Mouse (Mus musculus): ENCODE data around the gene Papolg.
"Not testable (repeated sequence)": the region's sequence is repeated elsewhere in the genome, so short reads cannot be mapped to it uniquely, and the experiment has no call there.

Gene Papolg

DNA sequence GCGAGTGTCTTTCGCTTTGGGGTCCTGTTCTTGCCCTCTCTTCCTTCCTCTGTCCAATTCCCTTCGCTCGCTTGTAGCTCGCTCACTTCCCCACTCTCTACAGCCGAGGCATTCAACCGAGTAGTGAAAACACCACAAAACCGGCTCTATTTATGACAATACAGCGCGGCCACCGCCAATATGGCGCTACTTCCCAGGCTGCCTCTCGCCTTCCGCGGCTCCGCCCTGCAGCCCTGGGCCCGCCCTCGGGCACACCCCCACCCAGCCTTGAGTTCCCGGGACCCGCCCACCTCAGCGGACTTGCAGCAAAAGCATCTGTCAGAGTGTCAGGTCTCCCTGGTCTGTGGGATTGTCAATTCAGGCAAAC, at the start of gene Papolg:
TSS of gene Papolg (minus strand) at position 194 of the 367 bp plus-strand sequence.
- in situ Hi-C loops (cut with MboI; ENCODE audit: low pct_unique_long_range_greater_than_20kb in 1 of 2, low sequenced_read_pairs in 2 of 2, unreplicated experiment in 1 of 2): no loop called here

DNA sequence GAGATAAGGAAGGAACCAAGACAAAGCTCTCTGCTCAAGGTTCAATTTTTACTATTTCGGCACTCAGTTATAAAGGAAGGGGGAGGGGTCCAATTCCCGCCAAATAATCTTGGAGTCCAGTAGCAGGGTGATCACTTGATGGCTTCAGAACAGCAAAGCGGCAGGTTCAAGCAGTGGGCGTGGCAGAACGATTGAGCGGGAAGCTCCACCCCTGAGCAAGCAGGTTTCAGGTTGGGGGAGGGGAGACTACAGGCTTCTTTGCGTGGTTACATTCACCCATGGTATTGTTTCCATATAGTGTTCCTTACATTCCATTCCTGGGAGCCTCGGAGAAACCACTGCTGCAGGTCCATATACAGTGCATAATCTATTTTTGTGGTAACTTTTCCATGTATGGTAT, 33.1 kb upstream of the Papolg start:
- in situ Hi-C loops (cut with MboI; ENCODE audit: low pct_unique_long_range_greater_than_20kb in 1 of 2, low sequenced_read_pairs in 2 of 2, unreplicated experiment in 1 of 2): not testable (repeated sequence)

DNA sequence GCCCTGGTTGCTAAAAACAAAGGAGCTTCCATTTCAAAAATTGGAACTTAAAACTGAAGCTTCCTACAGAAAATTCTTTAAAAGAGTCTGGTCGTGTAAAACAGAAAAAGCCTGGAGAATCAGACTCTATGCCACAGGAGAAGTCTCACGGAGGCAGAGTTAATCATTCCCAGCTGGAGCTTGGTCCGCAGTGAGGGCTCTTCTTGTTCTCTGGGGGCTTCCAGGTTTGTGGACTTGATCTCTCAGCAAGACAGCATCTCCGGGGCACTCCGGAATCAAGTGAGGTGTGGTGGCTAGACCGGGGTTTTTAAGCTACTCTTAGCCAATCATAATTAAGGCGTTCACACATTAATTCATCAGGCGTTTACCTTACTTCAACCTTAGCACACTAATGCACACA, 32.6 kb upstream of the Papolg start:
- in situ Hi-C loops (cut with MboI; ENCODE audit: low pct_unique_long_range_greater_than_20kb in 1 of 2, low sequenced_read_pairs in 2 of 2, unreplicated experiment in 1 of 2): no loop called here

DNA sequence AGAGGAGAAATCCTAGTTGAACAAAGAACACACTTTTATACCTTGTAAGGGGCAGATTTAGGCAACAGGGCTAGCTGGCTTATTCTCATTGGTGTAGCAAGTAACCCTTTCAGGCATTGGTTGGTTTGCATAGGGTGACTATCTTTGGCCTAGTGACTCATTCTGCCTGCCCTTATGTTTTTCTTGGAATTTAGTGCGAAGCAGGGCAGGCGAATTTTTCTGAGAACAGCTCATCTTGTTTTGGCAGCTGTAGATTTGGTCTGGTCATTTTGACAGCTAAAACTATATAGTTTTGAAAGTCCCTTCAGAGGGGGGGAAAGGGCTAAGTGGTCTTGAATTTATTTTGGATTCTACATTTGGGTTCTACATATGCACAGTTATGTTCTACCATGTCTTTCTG, 18.8 kb upstream of the Papolg start:
- in situ Hi-C loops (cut with MboI; ENCODE audit: low pct_unique_long_range_greater_than_20kb in 1 of 2, low sequenced_read_pairs in 2 of 2, unreplicated experiment in 1 of 2): not testable (repeated sequence)

DNA sequence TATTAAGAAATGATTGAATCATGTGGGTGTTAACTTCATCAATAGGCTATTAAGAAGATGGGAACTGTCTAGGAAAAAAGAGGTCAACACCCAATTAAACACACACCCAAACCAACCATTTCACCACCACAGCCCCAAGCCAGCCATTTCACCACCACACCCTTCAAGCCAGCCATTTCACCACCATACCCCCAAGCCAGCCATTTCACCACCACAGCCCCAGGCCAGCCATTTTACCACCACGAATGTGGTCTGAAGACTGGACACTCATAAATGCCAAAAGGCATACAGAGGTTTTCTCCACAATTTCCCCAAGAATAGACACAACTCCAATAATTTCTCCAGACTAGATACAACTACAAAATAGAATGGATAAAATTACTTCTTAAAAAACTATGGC, 8.9 kb upstream of the Papolg start:
- in situ Hi-C loops (cut with MboI; ENCODE audit: low pct_unique_long_range_greater_than_20kb in 1 of 2, low sequenced_read_pairs in 2 of 2, unreplicated experiment in 1 of 2): no loop called here

DNA sequence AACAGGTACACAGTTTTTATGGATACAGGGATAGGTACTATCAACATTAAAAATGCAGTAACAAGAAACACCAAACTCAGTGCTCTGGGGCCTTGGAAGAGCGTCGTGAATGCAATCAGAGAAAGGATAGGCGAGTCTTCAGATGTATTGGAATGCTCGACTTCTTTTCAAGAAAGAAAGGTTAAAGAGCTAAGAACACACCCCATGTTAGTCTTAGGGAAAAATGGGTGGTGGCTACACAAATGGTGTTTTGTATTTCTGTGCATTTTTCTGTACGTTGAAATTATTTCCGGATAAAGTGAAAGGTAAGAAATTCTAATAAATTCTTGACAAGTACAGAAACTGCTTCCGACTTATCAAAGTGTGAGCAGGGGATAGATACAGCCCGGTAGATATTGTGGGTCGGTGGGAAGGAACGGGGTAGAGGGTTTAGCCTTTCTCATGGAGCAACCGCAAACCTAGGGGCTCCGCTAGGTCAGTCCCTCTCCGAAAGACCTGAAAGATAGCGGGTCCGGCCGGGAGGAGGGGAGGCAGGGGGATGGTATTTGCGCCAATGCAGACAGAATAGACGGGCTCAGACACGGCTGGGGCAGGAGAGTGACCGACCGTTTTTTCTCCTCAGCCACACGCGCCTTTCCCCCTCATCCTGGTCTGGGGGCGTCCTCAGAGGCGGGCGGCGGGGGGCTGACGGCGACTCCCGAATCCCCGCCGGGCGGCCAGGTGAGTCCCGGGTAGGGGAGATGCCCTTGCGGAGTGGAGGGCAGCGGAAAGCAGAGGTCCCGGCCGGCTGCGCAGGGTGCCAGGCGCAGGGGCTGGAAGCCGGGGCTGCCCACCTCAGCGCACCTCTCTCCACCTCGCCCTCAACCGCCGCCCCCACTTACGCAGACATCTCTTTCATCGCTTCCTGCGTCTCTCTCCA, 653 bp downstream of the Papolg start:
- in situ Hi-C loops (cut with MboI; ENCODE audit: low pct_unique_long_range_greater_than_20kb in 1 of 2, low sequenced_read_pairs in 2 of 2, unreplicated experiment in 1 of 2): no loop called here

DNA sequence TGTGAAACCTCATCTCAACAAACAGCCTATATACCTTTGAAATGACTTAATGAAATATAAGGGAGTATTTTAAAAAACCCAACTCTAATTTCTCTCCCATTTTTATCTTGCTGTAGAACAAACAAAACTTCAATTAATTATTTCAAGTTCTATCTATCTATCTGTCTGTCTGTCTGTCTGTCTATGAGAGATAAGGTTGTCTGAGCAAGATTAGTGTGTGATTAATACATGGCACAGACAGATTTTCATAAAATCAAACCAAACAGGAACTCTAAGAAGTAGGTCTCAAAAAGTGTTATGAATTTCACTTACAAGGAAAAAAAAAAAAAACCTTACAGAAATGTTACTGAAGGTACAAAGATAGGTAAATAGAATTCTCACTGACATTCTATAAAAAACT, 1.5 kb downstream of the Papolg start:
- in situ Hi-C loops (cut with MboI; ENCODE audit: low pct_unique_long_range_greater_than_20kb in 1 of 2, low sequenced_read_pairs in 2 of 2, unreplicated experiment in 1 of 2): no loop called here

DNA sequence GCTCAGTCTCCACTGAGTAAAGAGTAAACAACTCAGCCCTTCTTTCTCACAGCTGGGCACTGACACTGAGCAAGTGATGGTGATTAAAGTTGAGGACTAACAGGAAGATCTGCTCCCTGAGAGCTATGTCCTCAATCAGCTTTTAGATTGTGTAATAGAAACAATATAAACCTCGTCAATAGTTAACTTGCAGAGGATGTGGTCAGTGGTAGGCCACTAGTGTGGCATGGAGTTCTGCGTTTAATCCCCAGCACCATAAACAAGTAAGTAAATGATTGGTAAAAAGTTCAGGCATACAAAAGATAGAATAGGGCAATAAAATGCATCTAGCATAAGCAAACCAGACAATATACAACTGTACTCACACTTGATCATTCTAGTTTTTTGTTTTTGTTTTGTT, 30.7 kb downstream of the Papolg start:
- in situ Hi-C loops (cut with MboI; ENCODE audit: low pct_unique_long_range_greater_than_20kb in 1 of 2, low sequenced_read_pairs in 2 of 2, unreplicated experiment in 1 of 2): no loop called here

DNA sequence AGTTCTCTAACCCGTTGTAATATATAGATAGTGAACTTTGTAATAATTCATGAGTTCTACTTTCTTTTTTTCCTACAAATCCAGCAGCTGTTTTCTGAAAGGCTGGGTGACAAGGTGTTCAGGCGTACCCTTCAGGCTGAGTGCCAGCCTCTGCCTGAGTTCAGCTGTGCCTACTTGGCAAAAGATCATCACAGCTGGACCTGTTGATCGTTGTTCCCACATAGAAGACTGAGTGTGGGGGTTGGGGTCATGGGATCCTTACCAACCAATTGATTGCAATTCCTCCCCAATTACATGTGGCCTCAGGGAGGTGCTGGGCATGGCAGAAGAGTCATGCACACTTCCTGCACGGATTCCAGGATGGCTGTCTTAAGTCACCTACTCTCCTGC, 38.3 kb downstream of the Papolg start:
- in situ Hi-C loops (cut with MboI; ENCODE audit: low pct_unique_long_range_greater_than_20kb in 1 of 2, low sequenced_read_pairs in 2 of 2, unreplicated experiment in 1 of 2): loop anchor here (10.0 kb wide), 3 partner anchors 98 to 182 kb away; no protein-coding TSS in a partner anchor

DNA sequence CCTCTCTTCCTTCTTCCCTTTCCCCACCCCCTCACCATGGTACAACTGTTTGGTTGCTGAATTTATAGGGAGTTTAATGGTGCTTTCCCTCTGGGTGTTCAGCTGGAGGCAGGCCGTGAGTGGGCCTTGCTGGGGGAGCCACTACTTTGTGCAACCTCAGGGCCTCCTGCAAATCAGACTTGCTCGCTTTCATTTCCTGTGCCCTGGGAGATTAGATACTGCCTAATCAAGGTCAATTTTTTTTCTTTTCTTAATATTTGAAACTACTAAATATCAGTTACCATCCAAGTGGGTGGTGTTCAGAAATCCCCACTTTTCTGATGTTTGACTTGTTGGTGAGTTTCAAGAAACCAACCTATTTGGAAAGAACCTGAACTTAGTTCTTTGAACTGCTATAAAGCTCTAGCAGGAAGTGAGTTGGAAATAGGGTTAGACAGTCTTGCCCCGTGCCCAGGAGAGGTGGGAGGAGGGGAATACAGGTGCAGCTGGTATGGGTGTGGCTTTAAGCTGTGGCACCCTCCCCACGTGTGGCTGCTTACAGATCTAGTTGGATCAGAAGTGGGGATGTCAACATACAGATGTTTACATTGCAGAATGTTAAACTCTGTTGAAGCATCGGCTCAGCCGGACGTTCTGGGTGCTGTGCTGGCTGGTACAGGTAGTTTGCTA, 38.9 kb downstream of the Papolg start:
- in situ Hi-C loops (cut with MboI; ENCODE audit: low pct_unique_long_range_greater_than_20kb in 1 of 2, low sequenced_read_pairs in 2 of 2, unreplicated experiment in 1 of 2): loop anchor here (10.0 kb wide), 3 partner anchors 99 to 181 kb away; no protein-coding TSS in a partner anchor

DNA sequence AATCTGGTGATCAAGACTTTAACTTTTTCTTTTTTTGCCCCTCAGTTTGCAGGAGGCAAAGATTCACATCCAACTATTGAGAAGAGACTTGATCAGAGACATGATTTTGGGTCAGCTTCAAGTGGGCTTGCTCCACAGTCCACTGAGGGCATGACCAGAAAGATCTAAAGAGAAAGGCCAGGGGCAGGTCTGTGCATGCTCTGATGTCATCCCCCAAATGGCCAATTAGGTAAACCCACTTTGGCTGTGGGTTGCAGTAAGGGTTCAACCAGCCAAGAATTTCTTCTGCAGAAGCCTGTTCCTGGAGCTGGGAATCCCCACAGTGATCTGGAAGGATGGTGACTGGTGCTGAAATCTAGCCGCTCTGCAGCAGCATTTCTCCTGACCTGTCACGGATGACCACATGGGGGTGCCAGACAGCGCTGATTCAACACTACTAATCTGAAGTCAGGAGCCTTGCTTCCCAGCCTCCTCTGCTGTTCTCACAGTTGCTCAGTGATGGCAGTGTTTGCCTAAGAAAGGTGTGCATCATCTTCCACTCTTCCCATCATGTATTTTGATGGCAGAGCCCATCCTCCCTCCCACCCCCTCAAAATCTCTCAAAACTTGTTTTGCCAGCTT, 39.8 kb downstream of the Papolg start:
- in situ Hi-C loops (cut with MboI; ENCODE audit: low pct_unique_long_range_greater_than_20kb in 1 of 2, low sequenced_read_pairs in 2 of 2, unreplicated experiment in 1 of 2): loop anchor here (10.0 kb wide), 3 partner anchors 100 to 180 kb away; no protein-coding TSS in a partner anchor

DNA sequence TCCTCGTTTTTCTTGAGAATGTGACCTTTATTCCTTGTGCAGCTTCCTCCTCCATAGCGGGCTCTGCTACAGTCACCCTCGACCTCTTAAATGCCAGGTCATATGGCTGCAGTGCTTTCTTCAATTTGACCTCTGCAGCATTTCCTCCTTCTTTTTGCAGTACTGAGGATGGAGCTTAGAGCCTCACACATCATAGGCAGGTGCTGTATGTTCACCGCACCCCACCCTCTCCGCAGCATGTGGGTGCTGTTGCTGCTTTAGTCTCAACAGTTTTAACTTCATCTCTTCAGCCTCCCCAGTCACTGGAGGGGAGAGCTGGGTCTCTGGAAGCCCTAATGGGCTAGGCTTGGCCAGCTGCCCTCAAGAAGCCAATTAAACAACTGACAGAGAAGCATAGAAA, 41.7 kb downstream of the Papolg start:
- in situ Hi-C loops (cut with MboI; ENCODE audit: low pct_unique_long_range_greater_than_20kb in 1 of 2, low sequenced_read_pairs in 2 of 2, unreplicated experiment in 1 of 2): loop anchor here (10.0 kb wide), 3 partner anchors 101 to 179 kb away; no protein-coding TSS in a partner anchor

DNA sequence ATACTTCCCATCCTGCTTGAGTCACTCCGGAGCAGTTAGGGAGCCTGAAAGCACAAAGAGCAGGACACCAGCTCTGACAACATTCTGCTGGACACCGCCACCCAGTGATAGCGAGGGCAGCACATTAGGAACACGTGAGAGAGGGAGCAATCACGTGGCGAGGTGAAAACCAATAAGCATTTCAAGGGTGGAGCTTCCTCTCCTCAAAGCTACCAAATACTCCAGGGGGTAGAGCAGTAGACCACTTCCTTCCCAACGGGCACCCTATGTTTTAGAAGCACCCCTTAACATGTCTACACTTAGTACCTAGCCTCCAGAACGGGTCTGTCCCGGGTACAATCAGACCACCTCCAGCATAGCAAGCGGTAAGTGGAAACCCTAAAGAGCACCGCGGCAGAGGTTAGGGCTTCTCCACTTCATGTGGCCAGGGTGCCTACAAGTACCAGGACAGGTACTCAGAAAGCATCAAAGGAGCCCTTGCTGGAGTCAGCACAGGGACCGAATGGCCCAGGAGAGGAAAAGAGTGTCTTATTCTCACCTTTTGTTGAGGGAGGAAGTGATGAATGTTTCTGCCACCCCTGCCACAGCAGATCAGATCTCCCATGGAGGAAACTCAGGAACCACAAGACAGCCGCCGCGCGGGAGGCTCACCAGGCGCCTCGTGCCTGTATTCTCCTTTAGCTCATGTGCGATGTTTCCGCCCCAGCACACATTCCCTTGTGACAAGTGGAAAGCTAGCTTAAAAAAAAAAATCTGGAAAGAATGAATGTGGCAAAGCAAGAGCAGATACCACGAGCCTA, 48.8 kb downstream of the Papolg start:
- in situ Hi-C loops (cut with MboI; ENCODE audit: low pct_unique_long_range_greater_than_20kb in 1 of 2, low sequenced_read_pairs in 2 of 2, unreplicated experiment in 1 of 2): no loop called here

DNA sequence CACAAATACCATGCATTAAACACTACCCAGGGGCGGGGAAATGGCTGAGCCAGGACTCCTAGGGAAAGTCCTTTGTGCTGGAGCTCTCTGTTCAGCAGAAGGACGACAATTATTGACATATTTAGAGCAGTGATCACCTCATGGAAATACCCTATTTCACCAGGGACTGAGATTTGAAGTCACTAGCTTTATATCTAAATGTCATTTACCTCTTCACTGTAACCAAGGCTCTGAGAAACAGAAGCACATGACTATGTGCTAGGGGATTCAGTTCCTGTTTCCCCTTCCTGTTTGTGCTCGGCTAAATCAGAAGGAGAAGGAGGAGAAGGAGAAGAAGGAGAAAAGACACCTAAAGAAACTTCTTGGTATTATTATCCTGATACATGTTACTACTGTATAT, 71.8 kb downstream of the Papolg start:
- in situ Hi-C loops (cut with MboI; ENCODE audit: low pct_unique_long_range_greater_than_20kb in 1 of 2, low sequenced_read_pairs in 2 of 2, unreplicated experiment in 1 of 2): no loop called here

DNA sequence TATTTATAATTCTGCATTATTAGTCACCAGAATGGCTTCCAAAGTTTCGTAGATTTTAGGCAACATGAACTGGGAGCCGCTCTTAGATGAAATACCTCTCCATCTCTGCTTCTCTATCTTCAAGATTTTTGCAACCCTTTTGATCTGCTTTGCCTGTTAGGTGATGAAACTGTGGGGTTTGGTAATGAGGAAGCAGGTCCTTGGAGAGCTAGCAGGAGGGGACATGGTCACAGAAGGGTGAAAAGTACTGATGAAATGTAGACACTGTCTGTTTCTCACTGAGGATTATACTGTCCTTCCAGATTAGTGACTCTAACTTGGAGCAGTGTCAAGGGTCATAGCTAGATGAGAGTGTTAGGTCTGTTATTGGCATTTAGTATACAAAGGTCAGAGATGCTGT, 73.4 kb downstream of the Papolg start:
- in situ Hi-C loops (cut with MboI; ENCODE audit: low pct_unique_long_range_greater_than_20kb in 1 of 2, low sequenced_read_pairs in 2 of 2, unreplicated experiment in 1 of 2): no loop called here

DNA sequence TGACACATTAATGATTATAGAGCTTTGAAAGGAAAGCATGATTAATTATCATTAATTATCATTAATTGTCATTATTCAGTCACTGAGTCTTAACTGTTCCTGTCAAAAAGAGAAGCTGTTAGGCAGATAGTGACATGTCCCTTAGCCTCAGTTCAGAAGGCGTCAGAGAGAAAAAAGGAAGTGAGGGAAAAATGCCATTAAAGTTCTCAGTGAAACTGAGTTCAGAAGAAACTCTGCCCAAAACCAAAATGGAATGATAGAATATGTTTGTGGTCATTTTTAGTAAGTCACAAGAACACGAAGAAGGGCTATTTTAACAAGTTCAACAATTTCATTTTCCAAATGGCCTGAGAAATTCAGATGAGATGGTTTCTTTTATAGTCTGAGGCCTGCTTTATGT, 74.1 kb downstream of the Papolg start:
- in situ Hi-C loops (cut with MboI; ENCODE audit: low pct_unique_long_range_greater_than_20kb in 1 of 2, low sequenced_read_pairs in 2 of 2, unreplicated experiment in 1 of 2): no loop called here

DNA sequence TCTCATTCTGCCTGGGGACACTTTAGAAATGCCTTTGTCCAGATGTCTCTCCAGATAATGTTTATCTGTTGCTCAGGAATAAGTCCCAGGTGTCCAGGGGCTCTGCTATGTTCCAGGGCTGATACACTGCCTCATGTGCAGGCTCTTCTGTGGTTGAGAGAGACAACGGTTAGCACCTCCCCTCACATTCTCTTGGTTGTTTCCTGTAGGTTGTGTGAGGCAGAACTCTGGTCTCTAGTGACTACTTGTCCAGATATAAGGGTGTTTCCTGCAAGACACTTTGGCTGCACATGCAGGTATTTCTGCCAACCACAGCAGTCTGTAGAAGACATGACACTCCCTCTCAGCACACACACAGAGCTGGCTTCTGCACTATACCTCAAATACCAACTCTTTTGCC, 76.3 kb downstream of the Papolg start:
- in situ Hi-C loops (cut with MboI; ENCODE audit: low pct_unique_long_range_greater_than_20kb in 1 of 2, low sequenced_read_pairs in 2 of 2, unreplicated experiment in 1 of 2): no loop called here
